Mouse (Mus musculus) thymus, adult 2 months (tissue): ENCODE results near the gene Btbd9. TPM values are rescaled to one million over a fixed set of nuclear protein-coding genes. Genes with fewer than 3 reads are reported as not detected.

Experiments used
- DNase-seq: peaks from one replicate; pipeline ENCODE4 v3.0.0; 2021
- H3K27ac ChIP-seq: fragments of 200-500 bp; 2 replicates; pipeline ENCODE4 v1.5.1; 2012; ENCODE audit warnings: low read length, control low read depth; ENCODE audit not compliant: control insufficient read depth, insufficient read depth
- H3K27me3 ChIP-seq: fragments of 200-500 bp; 2 replicates; pipeline ENCODE4 v1.6.1; 2012; ENCODE audit warnings: mild to moderate bottlenecking, low read length, moderate library complexity, mixed read lengths; ENCODE audit not compliant: control insufficient read depth, insufficient read depth
- H3K36me3 ChIP-seq: fragments of 200-500 bp; 2 replicates; pipeline ENCODE4 v1.6.1; 2012; ENCODE audit warnings: mild to moderate bottlenecking, low read length, moderate library complexity; ENCODE audit not compliant: control insufficient read depth, insufficient read depth
- H3K4me1 ChIP-seq: fragments of 200-500 bp; replicated peaks from 2 replicates; pipeline ENCODE4 v1.6.1; 2012; ENCODE audit warnings: low read length; ENCODE audit not compliant: control insufficient read depth, insufficient read depth
- H3K4me3 ChIP-seq: fragments of 200-500 bp; 2 replicates; pipeline ENCODE4 v1.5.1; 2012; ENCODE audit warnings: mild to moderate bottlenecking, low read length, control low read depth, moderate library complexity; ENCODE audit not compliant: control insufficient read depth, insufficient read depth
- CTCF ChIP-seq: fragments of 200-500 bp; IDR thresholded peaks from 2 replicates; pipeline ENCODE4 v1.5.1; 2012; ENCODE audit warnings: mild to moderate bottlenecking, control low read depth, low read length, moderate library complexity, borderline replicate concordance; ENCODE audit not compliant: control insufficient read depth, poor library complexity, insufficient read depth; ENCODE audit errors: extremely low read depth
- POLR2A ChIP-seq: fragments of 200-500 bp; IDR thresholded peaks from 2 replicates; pipeline ENCODE4 v1.6.1; 2012; ENCODE audit warnings: mild to moderate bottlenecking, low read length, control low read depth, moderate library complexity; ENCODE audit not compliant: control insufficient read depth, poor library complexity, insufficient read depth; ENCODE audit errors: extremely low read depth
- WGBS: fragments of 180-500 bp; shearing (Covaris S2); methylation state at CpG from one replicate; pipeline ENCODE4 v1.1.7; 2018; 5-methylcytosine and 5-hydroxymethylcytosine counted together
- polyA plus RNA-seq: library from polyadenylated mRNA; depleted of rRNA; stranded (reverse); fragments of >200 nt; gene quantifications from 2 replicates; pipeline ENCODE4 v1.2.3, GENCODE M21; 2012

Btbd9 gene
- polyA plus RNA-seq, 1 experiment = 29.1 TPM

DNA sequence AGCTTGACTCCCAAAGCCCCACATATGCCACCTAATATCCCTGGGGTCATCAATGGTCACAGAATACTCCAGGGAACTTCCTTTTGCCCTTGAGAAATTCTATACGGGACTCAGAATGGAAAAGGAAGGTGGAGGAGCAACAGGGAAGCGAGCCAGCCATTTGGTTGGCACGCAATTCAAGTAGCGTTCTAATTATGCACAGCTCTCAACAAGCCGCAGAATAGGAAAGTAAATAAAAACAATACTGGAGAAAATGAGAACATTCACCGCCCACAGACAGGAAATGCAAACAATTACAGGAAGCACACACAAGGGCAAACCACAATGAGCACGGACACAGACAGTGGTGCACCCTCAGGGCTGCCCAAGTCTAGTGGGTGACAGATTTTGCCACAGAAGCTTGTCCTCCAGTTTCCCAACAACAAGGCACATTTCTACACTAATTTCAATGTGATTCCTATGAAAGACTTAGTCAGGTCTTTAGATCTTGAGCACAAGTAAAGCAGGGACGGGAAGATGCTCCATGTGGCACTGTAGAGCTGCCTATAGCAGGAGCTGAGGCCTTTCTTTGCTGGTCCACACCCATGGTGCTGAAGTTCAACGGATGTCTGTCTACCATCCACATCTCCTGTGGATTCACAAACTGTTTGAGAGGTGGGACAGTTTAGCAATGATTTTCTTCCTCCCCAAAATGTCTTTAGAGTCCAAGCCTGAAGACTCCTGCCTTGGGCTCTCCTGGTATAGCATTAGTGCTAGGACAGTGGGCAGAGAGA lies 232.4 kb downstream of the Btbd9 start:
- Histone ChIP-seq H3K27me3 (no peaks in the 10 kb centered on the region), H3K27ac (no peak overlapping the region), H3K4me1 (0 out of 2 replicates have a peak, but pooled peaks cover 3% of the 10 kb centered on the region), H3K4me3 (no peak overlapping the region), H3K36me3 (no peaks in the 10 kb centered on the region)
- WGBS = 80% methylated on average over 9 of the region's 9 CpGs
- TF ChIP-seq CTCF = no peak
- no peak for TF ChIP-seq POLR2A
- no peak for DNase-seq

DNA sequence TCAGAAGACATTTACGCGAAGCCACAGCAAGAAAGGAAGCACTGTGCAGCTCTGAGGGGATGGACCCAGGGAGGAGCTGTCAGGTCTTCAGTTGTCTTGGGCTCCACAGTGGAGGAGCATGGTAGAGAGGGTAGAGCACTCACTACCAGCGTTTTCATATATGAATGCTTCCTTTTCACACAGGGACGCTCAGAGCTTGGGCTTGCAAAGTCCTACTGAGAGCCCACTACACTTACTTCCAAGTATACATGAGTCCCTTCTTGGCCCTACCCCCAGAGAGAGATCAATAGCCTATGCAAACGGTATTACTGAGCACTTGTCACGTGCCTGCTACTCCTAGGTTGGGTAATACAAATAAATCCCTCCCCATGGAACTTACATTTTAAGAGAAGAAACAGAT lies 234.7 kb downstream of the Btbd9 start:
- H3K27me3 ChIP-seq = no peaks in the 10 kb centered on the region
- WGBS = 94% methylated on average over 6 of the region's 6 CpGs
- H3K36me3 ChIP-seq = no peaks in the 10 kb centered on the region
- no peak overlapping the region for H3K4me3 ChIP-seq
- TF ChIP-seq CTCF = no peak
- no peak for TF ChIP-seq POLR2A
- H3K4me1 ChIP-seq = peaks cover 7% of the 10 kb centered on the region
- H3K27ac ChIP-seq = no peak overlapping the region
- no peak for DNase-seq

DNA sequence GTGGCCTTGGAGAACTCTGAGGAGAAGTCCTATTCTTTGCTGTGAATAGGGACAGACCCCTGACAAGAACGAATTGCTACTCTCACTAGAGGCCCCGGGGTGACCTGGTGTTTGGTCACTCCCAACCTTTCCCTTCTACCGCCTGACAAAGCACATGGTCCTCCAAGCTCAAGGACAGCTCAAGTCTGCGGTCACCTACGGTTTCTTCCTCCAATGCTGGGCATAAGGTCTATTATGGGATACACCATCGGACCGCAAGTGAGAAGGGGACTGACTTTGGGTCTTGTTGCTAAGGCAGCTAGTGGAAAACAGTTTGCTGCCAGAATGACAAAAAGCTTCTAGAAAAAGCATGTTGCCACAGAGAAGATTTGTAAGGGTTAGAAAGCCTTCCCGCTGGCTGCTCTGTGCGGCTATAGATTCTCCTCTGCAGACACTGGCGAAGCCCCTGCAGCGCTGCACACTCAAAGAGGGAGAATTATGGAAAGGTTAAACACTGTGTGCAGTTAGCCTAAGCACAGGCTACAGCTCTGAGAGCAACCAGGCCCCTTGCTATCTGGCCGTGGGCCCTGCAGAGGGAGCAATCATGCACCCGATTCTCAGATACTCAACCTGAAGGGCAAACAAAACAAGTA lies 235.7 kb downstream of the Btbd9 start:
- no peak for DNase-seq
- WGBS = 95% methylated on average over 13 of the region's 13 CpGs
- H3K4me1 ChIP-seq = peaks cover 15% of the 10 kb centered on the region
- no peak overlapping the region for H3K27ac ChIP-seq
- no peaks in the 10 kb centered on the region for H3K27me3 ChIP-seq
- TF ChIP-seq POLR2A = no peak
- no peak overlapping the region for H3K4me3 ChIP-seq
- no peaks in the 10 kb centered on the region for H3K36me3 ChIP-seq

DNA sequence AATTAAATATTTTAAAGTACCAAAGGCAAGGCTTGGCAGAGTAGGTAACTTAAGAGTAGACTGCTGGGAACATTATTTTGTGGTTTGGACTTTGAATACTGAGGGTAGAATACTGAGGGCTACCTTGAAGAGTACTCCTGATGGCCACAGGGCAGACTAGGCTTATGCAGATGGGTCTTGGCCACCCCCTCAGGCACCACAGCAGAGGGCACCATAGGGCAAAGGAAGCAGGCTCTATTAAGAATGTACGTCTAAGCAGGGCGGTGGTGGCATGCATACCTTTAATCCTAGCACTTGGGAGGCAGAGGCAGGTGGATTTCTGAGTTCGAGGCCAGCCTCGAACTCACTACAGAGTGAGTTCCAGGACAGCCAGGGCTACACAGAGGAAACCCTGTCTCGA lies 237.0 kb downstream of the Btbd9 start:
- H3K27me3 ChIP-seq = no peaks in the 10 kb centered on the region
- TF ChIP-seq CTCF (no peak), POLR2A (no peak)
- DNase-seq = no peak
- H3K4me1 ChIP-seq = peaks cover 15% of the 10 kb centered on the region
- no peaks in the 10 kb centered on the region for H3K36me3 ChIP-seq
- H3K4me3 ChIP-seq = no peak overlapping the region
- no peak overlapping the region for H3K27ac ChIP-seq
- 91% methylated on average over 5 of the region's 5 CpGs for WGBS

DNA sequence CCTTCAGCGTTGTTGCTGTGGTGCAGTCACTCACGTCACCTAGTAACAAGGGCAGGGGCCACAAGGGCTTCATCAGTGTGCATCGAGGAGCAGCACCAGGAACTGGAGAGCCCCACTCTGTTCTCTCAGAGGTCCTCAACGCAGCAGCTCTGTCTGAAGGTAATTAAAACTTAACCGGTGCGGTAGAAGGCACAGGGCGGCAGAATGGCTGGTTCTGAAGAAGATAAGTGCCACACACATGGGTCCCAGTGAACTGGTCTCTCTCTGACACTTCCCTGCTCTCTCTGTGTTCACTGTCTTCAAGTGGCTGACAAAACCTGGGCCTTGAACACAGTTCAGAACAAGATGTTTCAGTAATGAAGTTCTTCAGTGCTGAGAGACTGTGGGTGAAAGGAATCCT lies 239.5 kb downstream of the Btbd9 start:
- H3K4me3 ChIP-seq = no peak overlapping the region
- H3K27me3 ChIP-seq = no peaks in the 10 kb centered on the region
- peaks cover 12% of the 10 kb centered on the region for H3K4me1 ChIP-seq
- H3K36me3 ChIP-seq = no peaks in the 10 kb centered on the region
- TF ChIP-seq CTCF (no peak), POLR2A (no peak)
- no peak for DNase-seq
- H3K27ac ChIP-seq = no peak overlapping the region
- 66% methylated on average over 7 of the region's 7 CpGs for WGBS

DNA sequence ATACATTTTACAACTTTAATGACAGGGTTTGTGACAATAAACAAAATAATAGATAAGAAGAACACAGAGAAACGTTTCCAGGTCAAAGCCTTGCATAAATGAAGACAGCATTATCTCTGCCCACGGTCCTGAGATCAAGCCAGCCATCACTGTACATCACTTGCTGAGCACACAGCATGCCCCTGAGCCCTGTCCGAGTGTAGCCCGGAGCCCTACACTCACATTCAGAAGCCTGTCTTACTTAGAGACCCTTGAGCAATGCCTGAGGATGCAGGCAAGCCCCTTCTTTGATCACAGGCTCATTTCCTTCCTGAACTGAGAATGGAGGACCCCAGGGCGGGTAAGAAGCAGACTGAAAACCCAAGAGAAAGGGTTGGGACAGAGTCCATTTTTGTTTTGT lies 240.0 kb downstream of the Btbd9 start:
- Histone ChIP-seq H3K36me3 (no peaks in the 10 kb centered on the region), H3K27me3 (no peaks in the 10 kb centered on the region), H3K27ac (no peak overlapping the region), H3K4me1 (peaks cover 12% of the 10 kb centered on the region), H3K4me3 (no peak overlapping the region)
- no peak for TF ChIP-seq POLR2A
- TF ChIP-seq CTCF = no peak
- 38% methylated on average over 5 of the region's 5 CpGs for WGBS
- no peak for DNase-seq

DNA sequence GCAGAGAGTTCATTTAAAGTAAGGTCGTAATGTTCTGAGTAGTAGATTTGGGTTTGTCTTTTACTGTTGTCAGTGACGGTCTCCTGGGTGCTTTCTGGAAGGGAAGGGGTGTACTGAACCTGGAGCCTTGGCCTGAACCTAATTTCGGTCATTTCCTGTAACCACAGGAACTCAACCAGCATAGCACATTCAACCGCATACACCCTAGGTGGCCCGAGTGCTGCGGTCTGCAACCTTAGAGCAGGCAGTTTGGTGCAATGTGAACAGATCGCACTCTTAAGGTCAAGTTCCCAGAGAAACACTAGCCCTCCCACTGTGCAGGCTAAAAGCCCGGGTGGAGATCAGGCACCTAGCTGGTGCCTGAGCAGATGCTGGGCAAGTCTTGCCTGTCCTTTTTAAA lies 240.5 kb downstream of the Btbd9 start:
- Histone ChIP-seq H3K4me3 (no peak overlapping the region), H3K36me3 (no peaks in the 10 kb centered on the region), H3K27me3 (no peaks in the 10 kb centered on the region), H3K27ac (no peak overlapping the region), H3K4me1 (peaks cover 12% of the 10 kb centered on the region)
- DNase-seq = no peak
- TF ChIP-seq POLR2A (no peak), CTCF (no peak)
- 12% methylated on average over 8 of the region's 8 CpGs for WGBS

DNA sequence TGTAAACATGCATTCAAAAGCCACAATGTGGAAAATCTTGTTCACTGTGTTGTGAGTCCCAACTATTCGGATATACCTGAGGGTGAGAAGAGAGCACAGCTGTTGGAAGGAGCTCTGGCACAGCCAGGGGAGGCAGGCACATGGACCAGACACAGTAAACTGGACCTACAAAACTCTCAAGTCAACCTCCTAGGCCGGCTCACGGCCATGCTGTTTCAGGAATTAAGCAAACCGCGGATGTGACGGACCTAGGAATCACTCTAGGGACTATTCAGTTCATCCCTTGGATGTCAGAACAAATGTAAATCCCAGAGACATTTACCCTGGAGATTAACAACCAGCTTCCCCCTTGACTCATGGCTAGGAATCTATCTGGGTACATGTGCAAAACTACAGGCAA lies 242.0 kb downstream of the Btbd9 start:
- TF ChIP-seq CTCF (no peak), POLR2A (no peak)
- Histone ChIP-seq H3K36me3 (no peaks in the 10 kb centered on the region), H3K4me3 (no peak overlapping the region), H3K4me1 (peaks cover 12% of the 10 kb centered on the region), H3K27ac (no peak overlapping the region), H3K27me3 (no peaks in the 10 kb centered on the region)
- WGBS = 99% methylated on average over 6 of the region's 6 CpGs
- DNase-seq = no peak
